Mouse (Mus musculus): ENCODE measurements around the gene Tbcd.

DNA sequence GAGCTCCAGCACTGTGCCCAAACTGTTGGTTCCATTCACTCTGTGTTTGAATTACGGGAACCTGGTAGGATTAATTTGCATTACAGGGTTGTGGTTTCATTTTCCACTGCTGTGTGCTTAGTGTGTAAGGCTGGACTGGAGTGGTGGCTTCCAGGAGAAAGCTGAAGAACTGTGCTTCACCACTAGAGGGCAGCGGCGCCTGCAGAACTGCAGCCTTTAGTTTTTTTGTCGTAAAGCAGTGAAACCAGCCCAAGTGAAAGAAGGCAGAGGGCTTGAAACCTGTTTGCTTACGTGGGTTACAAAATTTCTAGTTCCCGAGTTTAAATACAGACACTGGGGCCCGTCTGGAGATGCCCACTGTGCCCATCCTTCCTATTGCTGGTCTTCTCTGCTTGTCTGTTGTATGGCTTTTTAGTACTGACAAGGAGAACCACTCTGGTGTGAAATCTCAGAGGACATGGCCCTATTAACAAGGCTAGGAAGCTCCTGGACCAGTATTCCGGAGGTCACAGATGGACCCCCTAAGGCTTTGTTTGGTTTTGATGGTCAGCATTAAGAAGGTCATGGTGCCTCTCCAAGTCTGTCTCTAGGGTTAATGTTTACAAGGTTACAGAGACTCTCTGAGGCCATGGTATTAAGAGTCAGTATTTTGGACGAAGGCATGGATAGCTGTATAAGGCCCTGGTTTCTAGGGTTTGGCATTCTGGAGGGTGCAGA, 24.1 kb downstream of the Tbcd start:
- TF ChIP-seq CTCF (conservative IDR thresholded peaks at IDR 0.05; ENCODE audit: low read length) (peak; percentile 89), POU5F1 (IDR thresholded peaks at IDR 0.05; ENCODE audit: borderline replicate concordance, low read length) (no peak), NANOG (IDR thresholded peaks at IDR 0.05; ENCODE audit: borderline replicate concordance, low read length) (no peak)
